Mouse (Mus musculus) forebrain, embryonic 12.5 days (tissue): Measurements from ENCODE around the gene Spaca9. TPM values are rescaled to one million over a fixed set of nuclear protein-coding genes. Genes with fewer than 3 reads are reported as not detected.

Experiments used
- ATAC-seq: fragments of 200-750 bp; cut with Nextera tagmentation; 2 replicates; pipeline ENCODE4 v1.8.0; 2017; ENCODE audit warnings: moderate TSS enrichment; ENCODE audit not compliant: low FRiP score
- H3K27ac ChIP-seq: fragments of 300-500 bp; sonication (generic); 2 replicates; pipeline ENCODE4 v1.5.1; 2016; ENCODE audit warnings: mild to moderate bottlenecking
- H3K27me3 ChIP-seq: fragments of 300-500 bp; sonication (generic); 2 replicates; pipeline ENCODE4 v1.6.1; 2016; ENCODE audit warnings: mild to moderate bottlenecking
- H3K36me3 ChIP-seq: fragments of 300-500 bp; sonication (generic); replicated peaks from 2 replicates; pipeline ENCODE4 v1.6.1; 2016; ENCODE audit warnings: mild to moderate bottlenecking
- H3K4me1 ChIP-seq: fragments of 300-500 bp; sonication (generic); 2 replicates; pipeline ENCODE4 v1.6.1; 2016
- H3K4me2 ChIP-seq: fragments of 300-500 bp; sonication (generic); 2 replicates; pipeline ENCODE4 v1.6.1; 2016; ENCODE audit warnings: mild to moderate bottlenecking, moderate library complexity
- H3K4me3 ChIP-seq: fragments of 300-500 bp; sonication (generic); replicated peaks from 2 replicates; pipeline ENCODE4 v1.5.1; 2016; ENCODE audit warnings: mild to moderate bottlenecking
- H3K9ac ChIP-seq: fragments of 300-500 bp; sonication (generic); 2 replicates; pipeline ENCODE4 v1.6.1; 2016; ENCODE audit warnings: mild to moderate bottlenecking
- H3K9me3 ChIP-seq: fragments of 300-500 bp; sonication (generic); 2 replicates; pipeline ENCODE4 v1.6.1; 2016
- WGBS: fragments of 180-500 bp; shearing (Covaris S2); methylation state at CpG from one replicate; pipeline ENCODE4 v1.1.7; 2016; 5-methylcytosine and 5-hydroxymethylcytosine counted together
- polyA plus RNA-seq: library from polyadenylated mRNA; unstranded; fragments of >200 nt; fragmentation: Nextera tagmentation; extraction: Ambion mirVana; gene quantifications from 2 replicates; pipeline ENCODE4 v1.2.1, GENCODE M21; 2016

Spaca9 gene
- 1.5 and 1.7 TPM in 2 replicates for polyA plus RNA-seq

DNA sequence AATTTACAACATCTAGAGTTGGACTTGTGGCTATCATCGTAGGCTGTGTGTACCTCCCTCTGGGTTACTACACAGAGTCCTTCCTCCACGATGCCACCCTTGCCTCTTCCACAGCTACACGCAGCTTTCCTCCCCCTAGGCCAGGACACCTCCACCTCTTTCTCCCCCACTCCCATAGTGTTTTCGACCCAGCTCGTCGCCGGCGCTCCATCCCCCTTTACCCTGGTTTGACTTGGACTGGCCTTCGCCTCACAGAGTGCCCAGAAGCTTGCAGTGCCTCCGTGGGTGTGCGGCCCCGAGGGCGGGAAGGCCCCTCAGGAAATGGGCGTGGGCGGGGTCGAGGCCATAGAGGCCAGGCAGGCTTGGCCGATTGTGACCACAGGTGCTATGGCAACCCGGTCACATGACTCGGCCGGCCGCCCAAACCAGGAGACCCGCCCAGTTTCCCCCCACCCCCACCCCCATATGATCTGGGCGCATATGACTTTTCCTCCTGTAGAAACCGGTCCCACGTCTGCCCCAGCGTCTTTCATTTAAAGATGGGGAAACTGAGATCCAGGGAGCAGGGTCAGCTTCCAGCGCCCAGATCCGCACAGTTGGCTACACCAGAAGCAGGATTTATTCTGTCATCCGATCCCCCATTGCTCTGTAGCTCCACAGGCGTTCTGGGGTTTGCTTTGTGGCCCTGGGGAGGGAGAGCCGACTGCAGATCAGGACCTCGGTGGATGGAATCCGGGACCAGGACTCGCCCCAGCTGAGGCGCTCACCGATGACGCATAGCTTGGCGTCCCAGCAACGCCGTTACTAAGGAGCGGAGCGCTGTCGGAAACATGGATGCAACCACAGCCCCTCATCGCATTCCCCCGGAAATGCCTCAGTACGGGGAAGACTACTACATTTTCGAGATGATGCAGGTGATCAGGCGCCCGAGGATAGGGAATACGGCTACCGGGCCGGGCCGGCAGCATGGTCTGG is at the start of gene Spaca9, which contains the start of gene Ak8:
Gene Spaca9, minus strand, starts transcription at position 367 of the 975 bp plus-strand sequence.
Gene Ak8, plus strand, starts transcription at position 804 of the 975 bp plus-strand sequence.
- H3K27me3 ChIP-seq: peaks cover 40% of the 10 kb centered on the region
- H3K27ac ChIP-seq: peak within 1 kb of the TSS; percentile 56; the same call in 1 of the 2 replicates
- under 1% methylated on average over 53 of the region's 53 CpGs for WGBS
- H3K4me2 ChIP-seq: peak within 1 kb of the TSS; percentile 94
- ATAC-seq: peak; percentile 84
- no peaks in the 10 kb centered on the region for H3K36me3 ChIP-seq
- peaks cover 22% of the 10 kb centered on the region for H3K4me1 ChIP-seq
- H3K9me3 ChIP-seq: no peaks in the 10 kb centered on the region
- H3K4me3 ChIP-seq: peak within 1 kb of the TSS; percentile 68
- peak within 1 kb of the TSS; percentile 65 for H3K9ac ChIP-seq

DNA sequence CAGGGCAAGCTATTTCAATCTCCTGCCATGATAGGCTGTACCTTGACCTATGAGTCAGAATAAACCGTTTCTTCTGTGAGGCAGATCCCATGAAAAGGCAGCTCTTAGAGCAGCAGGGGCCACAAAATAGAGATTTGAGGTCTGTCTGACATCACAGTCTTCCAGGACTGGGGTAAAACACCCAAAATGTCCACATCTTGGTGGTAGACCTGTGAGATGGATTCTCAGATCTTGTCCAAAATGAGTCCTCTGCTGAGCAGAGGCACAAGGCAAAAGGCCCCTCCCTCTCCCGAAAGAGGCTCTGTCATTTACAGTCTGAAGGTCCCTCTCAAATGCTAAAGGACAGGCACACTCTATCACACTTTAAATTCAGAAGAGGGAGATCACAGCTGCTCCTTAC is 48.2 kb upstream of the Spaca9 start:
- H3K27ac ChIP-seq: no peak overlapping the region
- H3K9me3 ChIP-seq: no peaks in the 10 kb centered on the region
- peaks cover 69% of the 10 kb centered on the region for H3K27me3 ChIP-seq
- H3K36me3 ChIP-seq: no peaks in the 10 kb centered on the region
- 84% methylated on average over 2 of the region's 2 CpGs for WGBS
- H3K4me3 ChIP-seq: no peak overlapping the region
- no peak for ATAC-seq
- no peak overlapping the region for H3K9ac ChIP-seq
- peaks cover 26% of the 10 kb centered on the region for H3K4me1 ChIP-seq
- no peak overlapping the region for H3K4me2 ChIP-seq

DNA sequence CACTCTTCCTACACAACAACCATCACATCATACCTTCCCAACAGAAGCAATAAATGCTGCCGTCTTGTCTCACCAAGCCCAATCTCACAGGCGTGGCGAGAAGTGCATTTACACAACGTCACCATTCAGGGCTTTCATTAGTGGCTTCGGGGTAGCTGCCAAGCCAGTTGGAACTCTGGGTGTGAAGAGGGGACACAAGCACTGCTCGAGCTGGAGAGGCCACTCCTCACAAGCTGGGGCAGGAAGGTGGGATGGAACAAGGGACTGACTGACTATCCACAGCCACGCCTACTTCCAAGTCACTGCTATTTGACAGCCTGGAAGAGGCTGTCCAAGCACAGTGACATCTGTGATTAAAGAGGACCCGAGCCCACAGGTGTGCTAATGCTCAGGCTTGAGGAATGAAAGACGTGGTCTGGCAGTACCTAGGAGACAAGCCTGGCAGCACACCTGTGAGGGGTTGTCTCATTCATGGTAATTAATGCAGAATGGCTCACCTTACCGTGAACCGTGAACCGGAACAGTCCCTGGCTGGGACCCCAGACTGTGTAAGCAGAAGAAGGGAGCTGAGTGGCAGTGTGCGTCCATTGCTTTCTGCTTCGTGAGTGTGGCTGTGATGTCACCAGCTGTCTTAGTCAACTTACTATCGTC is 47.3 kb upstream of the Spaca9 start:
- Histone ChIP-seq H3K4me2 (no peak overlapping the region), H3K4me1 (peaks cover 17% of the 10 kb centered on the region), H3K4me3 (no peak overlapping the region), H3K9me3 (no peaks in the 10 kb centered on the region), H3K27me3 (peaks cover 66% of the 10 kb centered on the region), H3K9ac (no peak overlapping the region), H3K27ac (no peak overlapping the region), H3K36me3 (no peaks in the 10 kb centered on the region)
- WGBS: 80% methylated on average over 15 of the region's 15 CpGs
- no peak for ATAC-seq

DNA sequence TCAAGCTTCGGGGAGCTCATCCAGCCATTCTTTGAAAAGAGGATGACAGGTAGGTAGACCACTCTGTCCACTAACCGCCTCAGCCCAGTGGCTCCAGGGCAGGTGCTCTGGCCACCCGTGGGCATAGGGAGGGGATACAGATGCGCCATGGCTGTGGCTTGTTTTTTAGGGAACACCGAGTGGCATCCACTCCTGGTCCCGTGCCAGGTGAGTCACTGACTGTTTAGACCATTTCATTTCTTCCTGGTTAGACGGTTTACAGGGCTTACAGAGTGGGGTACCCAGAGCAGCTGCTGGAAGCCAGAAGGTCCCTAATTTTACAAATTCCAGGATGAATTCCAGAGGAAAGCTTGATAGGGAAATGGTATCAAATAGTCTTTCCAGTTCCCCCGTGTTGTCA is 43.2 kb upstream of the Spaca9 start:
- Histone ChIP-seq H3K27me3 (peaks cover 71% of the 10 kb centered on the region), H3K27ac (no peak overlapping the region), H3K9me3 (no peaks in the 10 kb centered on the region), H3K4me1 (0 out of 2 replicates have a peak, but pooled peaks cover 4% of the 10 kb centered on the region), H3K4me2 (no peak overlapping the region), H3K9ac (no peak overlapping the region), H3K36me3 (no peaks in the 10 kb centered on the region), H3K4me3 (no peak overlapping the region)
- whole genome bisulfite sequencing: 84% methylated on average over 8 of the region's 8 CpGs
- ATAC-seq: no peak

DNA sequence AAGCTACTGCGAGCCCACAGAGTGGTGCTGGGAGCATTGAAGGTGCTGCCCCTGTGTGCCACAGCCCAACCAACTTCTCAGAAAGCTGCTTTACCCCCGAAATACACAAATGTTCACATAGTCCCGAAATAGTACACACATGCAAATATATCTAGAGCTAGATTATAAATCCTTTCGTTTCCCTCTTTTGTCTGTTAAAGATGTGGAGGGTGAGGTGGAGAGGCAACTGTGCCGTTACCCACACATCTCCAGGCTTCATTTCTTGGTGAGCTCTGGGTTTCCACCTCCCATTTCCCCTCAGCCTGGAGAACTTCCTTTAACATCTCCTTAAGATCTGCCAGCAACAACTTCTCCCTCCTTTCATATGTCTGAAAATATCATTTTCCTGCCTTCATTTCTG is 40.6 kb upstream of the Spaca9 start:
- no peak overlapping the region for H3K4me2 ChIP-seq
- no peak overlapping the region for H3K4me3 ChIP-seq
- 83% methylated on average over 5 of the region's 5 CpGs for WGBS
- no peak overlapping the region for H3K9ac ChIP-seq
- H3K9me3 ChIP-seq: no peaks in the 10 kb centered on the region
- H3K27me3 ChIP-seq: peaks cover 59% of the 10 kb centered on the region
- no peak for ATAC-seq
- H3K4me1 ChIP-seq: no peaks in the 10 kb centered on the region
- no peaks in the 10 kb centered on the region for H3K36me3 ChIP-seq
- no peak overlapping the region for H3K27ac ChIP-seq

DNA sequence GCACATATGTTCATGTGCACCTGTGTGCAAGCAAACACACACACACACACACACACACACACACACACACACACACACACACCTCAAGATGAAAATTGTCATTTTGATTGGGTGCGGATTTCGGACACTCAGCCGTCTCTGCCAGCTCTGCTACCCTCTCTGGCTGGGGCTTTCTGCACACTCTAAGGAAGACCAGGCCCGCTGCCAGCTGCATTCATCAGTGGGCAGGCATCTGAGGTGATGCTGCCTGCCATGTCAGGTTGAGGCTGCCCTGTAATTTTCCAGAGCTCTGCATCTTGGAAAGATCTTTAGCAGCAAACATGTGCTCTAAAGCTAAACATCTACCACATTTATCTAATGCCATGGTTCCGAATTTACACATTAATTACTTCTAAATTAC is 37.6 kb upstream of the Spaca9 start:
- no peaks in the 10 kb centered on the region for H3K36me3 ChIP-seq
- no peak for ATAC-seq
- H3K4me3 ChIP-seq: no peak overlapping the region
- H3K4me1 ChIP-seq: no peaks in the 10 kb centered on the region
- H3K9me3 ChIP-seq: no peaks in the 10 kb centered on the region
- no peak overlapping the region for H3K27ac ChIP-seq
- 82% methylated on average over 5 of the region's 5 CpGs for WGBS
- peaks cover 46% of the 10 kb centered on the region for H3K27me3 ChIP-seq
- H3K4me2 ChIP-seq: no peak overlapping the region
- H3K9ac ChIP-seq: no peak overlapping the region

DNA sequence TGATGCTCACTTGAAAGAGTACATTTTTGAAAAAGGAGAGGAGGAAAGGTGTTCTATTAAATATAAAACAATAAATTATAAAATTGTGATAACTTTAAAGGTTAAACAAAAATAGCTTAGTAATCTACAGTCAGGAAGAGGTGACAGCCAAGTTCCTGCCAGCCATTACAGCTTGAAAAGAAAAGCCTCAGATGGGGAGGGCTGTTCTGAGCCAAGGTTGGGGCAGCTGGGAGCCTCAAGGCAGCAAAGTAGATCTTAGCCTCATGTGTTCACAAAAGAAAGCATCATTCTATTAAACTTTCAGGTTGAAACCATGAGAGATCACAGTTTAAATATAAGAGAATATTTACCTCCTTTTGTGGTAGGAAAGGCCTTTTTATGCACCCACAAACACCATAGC is 31.1 kb upstream of the Spaca9 start:
- Histone ChIP-seq H3K36me3 (no peaks in the 10 kb centered on the region), H3K4me3 (no peak overlapping the region), H3K9ac (no peak overlapping the region), H3K9me3 (no peaks in the 10 kb centered on the region), H3K27me3 (peaks cover 24% of the 10 kb centered on the region), H3K27ac (no peak overlapping the region), H3K4me1 (peaks cover 16% of the 10 kb centered on the region), H3K4me2 (no peak overlapping the region)
- no peak for ATAC-seq

DNA sequence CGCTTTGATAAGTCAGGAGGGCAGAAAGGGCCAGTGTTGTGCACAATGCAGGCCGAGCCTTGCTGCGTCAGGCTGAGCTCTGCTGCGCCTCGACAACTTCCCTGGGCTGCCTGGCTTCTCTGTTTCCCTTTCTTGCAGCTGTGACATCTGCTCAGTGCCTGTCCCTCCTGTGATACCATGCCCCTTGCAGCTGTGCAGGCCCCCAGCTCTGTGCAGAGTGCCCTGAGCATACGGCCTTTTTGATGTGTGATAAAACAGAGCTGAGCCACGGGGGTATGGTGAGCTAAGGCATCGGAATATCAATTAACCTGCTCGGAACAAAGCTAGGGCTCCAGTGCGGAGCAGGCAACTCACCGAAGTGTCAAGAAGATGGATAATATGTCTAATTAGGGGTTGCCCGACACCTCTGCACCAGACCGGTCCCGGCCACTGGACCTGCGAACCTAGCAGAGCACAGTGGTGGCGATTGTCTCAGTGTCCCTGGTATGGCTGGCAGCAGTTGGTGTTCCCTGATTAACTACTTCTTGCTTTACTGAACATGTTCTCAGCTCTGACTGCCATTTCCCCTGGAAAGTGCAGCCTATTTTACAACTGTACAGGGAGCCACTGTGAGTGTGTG is 28.4 kb upstream of the Spaca9 start:
- no peaks in the 10 kb centered on the region for H3K36me3 ChIP-seq
- ATAC-seq: 0 out of 2 replicates have a peak, but pooled peaks have one; percentile 20
- peaks cover 16% of the 10 kb centered on the region for H3K4me1 ChIP-seq
- 0 out of 2 replicates have a peak overlapping the region, but pooled peaks have one; percentile 3 for H3K4me2 ChIP-seq
- H3K27me3 ChIP-seq: peaks cover 22% of the 10 kb centered on the region
- no peak overlapping the region; the same call in 1 of the 2 replicates for H3K27ac ChIP-seq
- no peak overlapping the region for H3K4me3 ChIP-seq
- WGBS: 13% methylated on average over 16 of the region's 16 CpGs
- no peaks in the 10 kb centered on the region for H3K9me3 ChIP-seq
- no peak overlapping the region for H3K9ac ChIP-seq

DNA sequence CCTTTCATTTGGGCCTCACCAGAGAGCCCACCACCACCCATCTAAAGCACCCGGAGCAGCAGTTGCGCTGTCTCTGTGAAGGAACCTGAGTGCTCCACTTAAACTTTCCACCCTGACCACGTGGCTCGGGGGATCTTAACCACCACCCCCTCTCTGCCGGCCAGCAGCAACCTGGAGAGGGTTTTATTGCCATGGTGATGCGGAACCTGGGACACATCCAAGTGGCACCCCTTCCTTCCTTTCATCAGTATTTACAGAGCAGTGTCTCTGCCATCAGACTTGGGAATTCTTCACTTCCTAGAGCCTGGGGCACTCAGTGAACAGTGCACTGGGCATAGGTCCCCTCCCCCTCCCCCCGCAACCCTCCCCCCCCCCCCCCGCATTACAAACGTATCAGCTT is 24.4 kb upstream of the Spaca9 start:
- H3K36me3 ChIP-seq: no peaks in the 10 kb centered on the region
- H3K9ac ChIP-seq: no peak overlapping the region
- H3K9me3 ChIP-seq: no peaks in the 10 kb centered on the region
- 77% methylated on average over 9 of the region's 9 CpGs for WGBS
- ATAC-seq: no peak
- H3K4me2 ChIP-seq: no peak overlapping the region
- H3K27me3 ChIP-seq: peaks cover 29% of the 10 kb centered on the region
- H3K4me1 ChIP-seq: peaks cover 16% of the 10 kb centered on the region
- H3K27ac ChIP-seq: no peak overlapping the region
- no peak overlapping the region for H3K4me3 ChIP-seq

DNA sequence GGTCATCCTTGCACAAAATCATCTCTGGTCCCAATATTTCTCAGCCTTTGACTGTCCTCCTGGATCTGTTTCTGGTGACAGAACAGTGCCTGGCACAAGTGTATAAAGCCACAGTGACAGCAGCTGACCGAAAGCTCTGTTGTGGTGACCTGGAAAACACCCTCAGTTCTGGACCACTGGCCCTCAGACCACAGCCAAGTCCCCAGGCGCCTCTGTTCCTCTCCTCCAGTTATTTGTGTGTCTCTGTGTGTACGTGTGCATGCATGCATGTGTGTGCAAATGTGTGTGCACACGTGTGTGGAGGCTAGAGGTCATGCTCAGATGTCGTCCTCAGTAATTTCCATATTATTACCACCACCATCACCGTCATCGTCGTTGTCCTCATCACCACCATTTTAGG is 22.9 kb upstream of the Spaca9 start:
- no peak for ATAC-seq
- Histone ChIP-seq H3K4me3 (no peak overlapping the region), H3K9ac (no peak overlapping the region), H3K27me3 (peaks cover 21% of the 10 kb centered on the region), H3K4me2 (no peak overlapping the region), H3K9me3 (no peaks in the 10 kb centered on the region), H3K4me1 (peaks cover 6% of the 10 kb centered on the region), H3K27ac (no peak overlapping the region), H3K36me3 (no peaks in the 10 kb centered on the region)
- 95% methylated on average over 8 of the region's 8 CpGs for WGBS

DNA sequence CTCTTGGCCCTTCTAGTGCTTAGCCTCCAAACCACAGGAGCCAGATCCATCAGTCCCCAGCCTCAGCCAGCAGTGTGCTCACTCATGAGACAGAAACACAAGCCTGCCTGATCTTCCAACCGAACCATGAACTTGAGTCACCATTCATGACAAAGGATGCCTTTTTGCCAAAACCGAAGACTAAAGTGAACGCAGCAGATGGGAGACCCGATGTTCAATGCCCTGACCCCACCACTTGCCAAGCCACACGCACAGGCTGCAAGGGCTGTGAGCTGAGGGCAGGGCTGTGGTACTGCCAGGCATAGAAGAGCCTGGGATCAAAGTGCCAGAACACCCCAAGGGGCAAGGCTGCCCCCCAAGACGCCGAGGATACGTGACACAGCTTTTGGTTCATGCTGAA is 13.5 kb upstream of the Spaca9 start:
- no peak overlapping the region for H3K27ac ChIP-seq
- H3K4me1 ChIP-seq: no peaks in the 10 kb centered on the region; the same call in 1 of the 2 replicates
- H3K9me3 ChIP-seq: no peaks in the 10 kb centered on the region
- no peak overlapping the region for H3K4me3 ChIP-seq
- WGBS: 89% methylated on average over 8 of the region's 8 CpGs
- no peak for ATAC-seq
- H3K4me2 ChIP-seq: no peak overlapping the region
- H3K36me3 ChIP-seq: no peaks in the 10 kb centered on the region
- H3K27me3 ChIP-seq: peaks cover 10% of the 10 kb centered on the region; the same call in 1 of the 2 replicates
- no peak overlapping the region for H3K9ac ChIP-seq

DNA sequence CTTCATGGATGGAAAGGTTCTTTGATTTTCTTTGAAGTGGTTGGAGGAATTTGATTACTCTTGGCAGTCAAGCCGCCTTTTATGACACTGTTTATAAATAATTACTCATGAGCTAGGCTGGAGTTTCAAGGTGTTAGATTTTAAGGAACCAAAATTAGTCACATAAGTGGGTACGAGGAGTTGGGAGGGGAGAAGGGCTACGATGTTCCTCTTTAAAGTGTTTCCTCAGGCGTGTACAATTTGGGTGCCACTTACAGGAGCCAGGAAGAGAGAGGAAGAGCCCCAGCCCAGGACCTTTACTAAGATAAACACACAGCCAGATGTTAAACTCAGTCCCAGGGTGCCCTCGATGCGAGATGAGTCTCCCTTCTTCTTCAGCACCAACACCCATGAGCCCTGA is 7.3 kb upstream of the Spaca9 start:
- Histone ChIP-seq H3K9ac (no peak overlapping the region), H3K4me1 (peaks cover 9% of the 10 kb centered on the region; the same call in 1 of the 2 replicates), H3K9me3 (no peaks in the 10 kb centered on the region), H3K4me2 (no peak overlapping the region), H3K27ac (no peak overlapping the region), H3K27me3 (0 out of 2 replicates have a peak, but pooled peaks cover 10% of the 10 kb centered on the region), H3K36me3 (no peaks in the 10 kb centered on the region), H3K4me3 (no peak overlapping the region)
- ATAC-seq: no peak
- 84% methylated on average over 6 of the region's 6 CpGs for WGBS
